Mouse (Mus musculus): Measurements from ENCODE around the gene Rab30.
"Not testable (repeated sequence)": the region's sequence is repeated elsewhere in the genome, so short reads cannot be mapped to it uniquely, and the experiment has no call there.

Rab30 gene

DNA sequence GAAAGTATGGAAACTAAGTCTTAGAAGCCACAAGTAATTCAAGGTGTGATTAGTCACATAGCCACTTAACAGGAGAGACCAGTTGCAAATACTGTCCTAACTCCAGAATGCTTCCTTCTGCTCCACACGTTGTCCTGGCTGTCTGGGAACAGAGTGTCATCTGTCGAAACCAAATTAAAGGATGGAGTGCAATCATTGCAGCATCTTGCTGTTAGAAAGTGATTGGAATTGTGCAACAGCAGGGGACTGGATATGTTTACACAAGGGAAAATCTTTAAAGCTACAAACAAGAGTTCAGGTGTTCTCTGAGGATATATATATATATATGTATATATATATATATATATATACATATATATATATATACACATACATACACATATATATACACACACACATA lies 9.0 kb downstream of the Rab30 start:
- ATAC-seq (ENCODE audit: low TSS enrichment), result no peak

- no peak for ATAC-seq (ENCODE audit: low TSS enrichment)
These were observed 16.7 kb downstream of the Rab30 start for GRCm38 (mm10) chr7:92758067-92758466.

DNA sequence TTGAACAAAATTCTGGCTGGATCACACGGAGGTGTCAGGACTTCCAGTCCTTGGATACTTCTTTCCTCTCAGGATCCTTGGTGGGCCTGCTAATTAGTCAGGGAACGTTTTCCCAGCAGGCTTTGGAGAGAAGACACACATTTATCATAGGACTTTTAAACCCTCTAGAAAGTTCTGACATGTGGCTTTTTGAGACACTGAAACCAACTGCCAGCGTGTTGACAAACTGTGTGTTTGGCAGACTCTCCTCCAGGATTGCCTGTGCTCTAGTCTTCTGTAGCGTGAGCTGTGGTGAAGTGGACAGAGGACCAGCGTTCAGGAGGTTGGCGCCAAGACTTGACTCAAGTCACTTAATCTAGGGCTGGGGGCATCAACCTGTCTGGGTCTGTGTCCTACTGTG lies 19.2 kb downstream of the Rab30 start:
- no peak for ATAC-seq (ENCODE audit: low TSS enrichment)

DNA sequence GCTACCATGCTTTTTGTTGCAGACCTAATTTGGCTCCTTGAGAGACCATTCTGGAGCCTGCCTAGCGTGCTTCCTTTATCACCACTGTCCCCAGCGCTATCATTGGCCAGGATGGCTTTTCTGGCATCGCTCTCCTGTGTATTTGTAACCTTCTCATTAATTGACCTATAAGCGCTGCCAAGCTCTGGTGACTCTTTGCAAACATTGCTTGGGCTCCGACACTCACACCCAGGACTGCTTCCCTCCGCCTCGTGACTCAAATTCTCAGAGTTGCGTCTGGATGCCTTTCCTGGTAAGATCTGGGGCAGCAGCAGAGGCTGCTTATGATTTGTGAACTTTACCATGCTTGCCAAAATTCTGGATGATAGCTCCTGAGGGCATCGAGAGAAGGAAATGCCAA lies 19.8 kb downstream of the Rab30 start:
- 0 out of 2 replicates have a peak, but pooled peaks have one; percentile 16 for ATAC-seq (ENCODE audit: low TSS enrichment)

GRCm38 (mm10) chr7:92765426-92765825 lies 24.0 kb downstream of the Rab30 start:
- ATAC-seq (ENCODE audit: low TSS enrichment), result no peak

GRCm38 (mm10) chr7:92766096-92767090 lies 25.0 kb downstream of the Rab30 start:
- peak; percentile 66 for ATAC-seq (ENCODE audit: low TSS enrichment)

GRCm38 (mm10) chr7:92768116-92768515 lies 26.7 kb downstream of the Rab30 start:
- not testable (repeated sequence) for ATAC-seq (ENCODE audit: low TSS enrichment)

GRCm38 (mm10) chr7:92768859-92769258 lies 27.5 kb downstream of the Rab30 start:
- peak; percentile 75 for ATAC-seq (ENCODE audit: low TSS enrichment)

DNA sequence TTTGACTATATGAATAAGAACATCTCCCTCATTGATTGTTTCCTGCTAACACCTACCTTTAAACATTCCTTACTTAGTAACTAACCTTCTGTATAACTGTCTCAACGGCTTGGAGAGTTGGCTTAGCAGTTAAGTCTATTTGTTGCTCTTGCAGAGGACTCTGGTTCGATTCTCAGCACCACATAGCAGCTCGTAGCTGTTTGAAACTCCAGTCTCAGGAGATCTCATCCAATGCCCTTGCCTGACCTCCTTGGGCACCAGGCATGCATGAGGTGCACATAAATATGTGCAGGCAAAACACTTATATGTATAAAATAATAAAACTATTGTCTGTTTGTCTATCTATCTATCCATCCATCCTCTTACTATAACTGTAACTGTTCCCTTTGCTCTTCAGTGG lies 31.6 kb downstream of the Rab30 start:
- ATAC-seq (ENCODE audit: low TSS enrichment), result no peak

DNA sequence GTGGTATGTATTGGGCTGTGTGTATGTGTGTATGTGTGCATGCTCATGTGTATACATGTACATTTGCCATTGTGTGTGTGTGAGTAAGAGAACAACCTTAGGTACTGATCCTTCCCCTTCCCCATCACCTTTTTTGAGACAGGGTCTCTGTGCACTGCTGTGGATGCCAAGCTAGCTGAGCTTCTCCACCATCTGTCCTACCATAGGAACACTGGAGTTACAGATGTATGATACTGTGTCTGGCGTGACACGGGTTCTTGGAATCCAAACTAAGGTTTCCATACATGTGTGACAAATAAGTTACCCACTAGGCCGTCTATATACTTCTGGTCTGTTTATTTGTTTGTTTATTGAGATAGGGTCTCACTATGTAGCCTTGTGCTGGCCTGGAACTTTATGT lies 32.2 kb downstream of the Rab30 start:
- no peak for ATAC-seq (ENCODE audit: low TSS enrichment)

DNA sequence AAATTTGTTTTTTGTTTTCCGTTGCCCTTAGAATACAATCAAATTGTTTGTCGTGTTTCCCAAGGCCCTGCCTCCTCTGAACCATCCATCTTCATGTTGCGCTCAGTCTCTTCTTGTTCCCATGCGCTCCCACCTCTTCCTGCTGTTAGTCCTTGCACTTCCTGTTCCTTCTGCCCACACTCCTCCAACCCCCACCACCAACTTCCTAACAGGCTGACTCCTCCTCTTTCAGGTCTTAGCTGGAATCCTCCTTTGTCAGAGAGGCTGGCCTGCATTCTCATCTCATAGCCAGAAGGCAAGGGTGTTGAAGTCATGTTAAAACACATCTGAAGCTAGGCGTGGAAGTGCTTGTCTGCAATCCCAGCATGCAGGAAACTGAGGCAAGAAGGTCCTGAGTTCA lies 33.3 kb downstream of the Rab30 start:
- no peak for ATAC-seq (ENCODE audit: low TSS enrichment)

DNA sequence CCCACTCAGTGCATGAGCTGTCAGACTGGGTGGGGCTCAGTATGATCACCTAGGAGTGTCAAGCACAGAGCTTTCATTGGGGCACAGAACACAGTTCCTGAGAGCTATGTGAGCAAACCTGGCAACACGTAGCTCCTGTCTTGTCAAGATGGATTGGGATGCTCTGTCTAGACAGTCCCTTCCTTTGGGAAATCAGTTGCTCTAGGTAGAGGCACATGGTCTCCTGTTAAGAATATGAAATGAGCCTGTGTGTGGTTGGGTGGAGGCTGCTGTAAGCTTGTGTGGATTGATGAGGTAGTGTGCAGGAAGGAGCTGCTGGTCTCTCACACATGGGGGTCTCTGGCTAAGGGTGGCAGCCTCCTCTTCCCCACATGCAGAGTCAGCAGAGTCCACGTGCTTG lies 34.3 kb downstream of the Rab30 start:
- ATAC-seq (ENCODE audit: low TSS enrichment), result no peak

- peak; percentile 21 for ATAC-seq (ENCODE audit: low TSS enrichment)
These were observed 35.2 kb downstream of the Rab30 start for GRCm38 (mm10) chr7:92776647-92777046.

GRCm38 (mm10) chr7:92777108-92777973 lies 35.9 kb downstream of the Rab30 start:
- peak; percentile 88 for ATAC-seq (ENCODE audit: low TSS enrichment)

GRCm38 (mm10) chr7:92779058-92779457 lies 37.7 kb downstream of the Rab30 start:
- no peak for ATAC-seq (ENCODE audit: low TSS enrichment)

GRCm38 (mm10) chr7:92781361-92781760 lies 40.0 kb downstream of the Rab30 start:
- ATAC-seq (ENCODE audit: low TSS enrichment), result no peak

DNA sequence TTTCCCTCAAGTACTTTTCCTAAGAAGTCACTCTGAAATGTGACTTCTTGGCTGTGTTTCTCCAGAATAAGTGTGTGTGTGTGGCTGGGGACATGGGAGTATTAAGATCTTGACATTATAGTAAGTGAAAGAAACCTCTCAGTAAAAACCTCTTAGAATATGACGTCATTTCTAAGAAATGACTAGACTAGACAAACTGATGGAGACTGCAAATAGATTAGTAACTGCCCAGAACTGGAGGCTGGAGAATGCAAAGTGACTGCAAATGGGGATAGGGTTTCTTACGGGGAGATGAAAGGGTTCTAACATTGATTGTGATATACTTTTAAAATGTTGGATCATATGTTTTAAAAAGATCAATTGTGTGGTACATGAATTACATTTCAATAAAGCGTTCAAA lies 40.5 kb downstream of the Rab30 start:
- no peak for ATAC-seq (ENCODE audit: low TSS enrichment)

GRCm38 (mm10) chr7:92782511-92782910 lies 41.1 kb downstream of the Rab30 start:
- ATAC-seq (ENCODE audit: low TSS enrichment), result peak; percentile 64

- peak; percentile 69 for ATAC-seq (ENCODE audit: low TSS enrichment)
These were observed 41.9 kb downstream of the Rab30 start for GRCm38 (mm10) chr7:92783166-92783806.

DNA sequence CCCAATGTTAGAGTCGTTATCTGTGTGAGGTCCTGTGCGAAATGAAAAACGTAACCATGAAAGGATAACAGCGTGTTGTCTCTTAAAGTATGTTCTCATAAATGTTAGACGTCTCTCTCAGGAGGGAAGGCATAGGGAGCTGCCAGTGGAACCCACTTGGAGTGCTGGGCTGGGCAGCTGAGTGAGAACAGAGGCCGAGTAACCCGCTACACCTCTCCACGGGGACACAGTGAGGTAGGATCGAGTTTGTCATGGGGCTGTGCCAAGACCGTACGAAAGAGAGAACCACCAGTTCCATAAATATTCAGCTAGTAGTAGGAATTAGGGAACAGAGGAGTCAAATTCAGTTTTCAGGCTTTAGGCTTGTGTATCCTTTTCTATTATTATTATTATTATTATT lies 42.5 kb downstream of the Rab30 start:
- no peak for ATAC-seq (ENCODE audit: low TSS enrichment)

DNA sequence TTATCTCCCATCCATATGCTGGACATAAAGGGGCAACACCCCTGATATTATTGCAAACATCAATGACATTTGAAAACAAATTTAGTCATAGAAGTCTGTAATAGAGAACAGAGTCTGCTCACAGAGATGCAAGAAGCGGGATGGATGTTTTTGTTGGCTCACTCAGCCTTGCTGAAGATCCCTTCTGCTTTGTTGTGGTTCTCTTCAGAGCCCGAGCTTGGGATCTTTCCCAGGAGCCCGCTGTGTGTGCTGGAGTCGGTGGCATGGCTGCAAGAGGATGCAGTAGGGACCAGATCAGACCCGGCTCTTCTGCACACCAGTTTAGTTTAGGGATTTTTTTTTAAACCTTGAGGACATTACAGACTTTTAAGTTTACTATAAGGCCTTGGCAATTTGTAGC lies 54.3 kb downstream of the Rab30 start:
- ATAC-seq (ENCODE audit: low TSS enrichment), result no peak

- ATAC-seq (ENCODE audit: low TSS enrichment), result peak; percentile 34; the same call in 1 of the 2 replicates
These were observed 55.4 kb downstream of the Rab30 start for GRCm38 (mm10) chr7:92796813-92797212.

All from frontal cortex, adult (tissue).